Mouse (Mus musculus) embryonic fibroblast, embryonic 13.5 days (primary cell): ENCODE data around the gene Cmpk1.

Source experiments
- CTCF ChIP-seq: IDR thresholded peaks from 2 replicates; pipeline ENCODE4 v1.5.1; 2011; ENCODE audit warnings: mild to moderate bottlenecking, control low read depth, low read length, moderate library complexity, borderline replicate concordance; ENCODE audit not compliant: insufficient read depth
- POLR2A ChIP-seq: IDR thresholded peaks from 2 replicates; pipeline ENCODE4 v1.6.1; 2011; ENCODE audit warnings: low read depth, mild to moderate bottlenecking, control low read depth, low read length, moderate library complexity

DNA sequence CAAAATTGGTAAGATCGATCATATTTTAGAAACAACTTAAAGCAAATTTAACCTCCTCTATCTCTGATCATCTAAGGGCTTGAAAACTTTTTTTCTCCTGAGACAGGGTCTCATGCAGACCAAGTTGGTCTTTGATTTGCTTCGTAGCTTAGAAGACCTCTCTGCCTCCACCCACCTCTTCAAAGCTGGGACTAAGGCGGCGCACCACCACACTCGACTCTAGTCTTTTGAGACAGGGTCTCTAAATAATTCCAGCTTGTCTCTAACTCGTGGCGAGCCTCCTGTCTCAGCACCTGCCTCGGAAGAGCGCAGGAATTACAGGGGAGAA is 12.4 kb upstream of the Cmpk1 start:
- TF ChIP-seq CTCF (no peak), POLR2A (no peak)
